Mouse (Mus musculus) bone marrow, adult 2 months (tissue): ENCODE data around the gene Erp27.

Experiments used
- CTCF ChIP-seq: fragments of 200-500 bp; IDR thresholded peaks from 2 replicates; pipeline ENCODE4 v1.5.1; 2011; ENCODE audit warnings: low read length, control low read depth; ENCODE audit not compliant: control insufficient read depth, insufficient read depth
- POLR2A ChIP-seq: fragments of 200-500 bp; IDR thresholded peaks from 2 replicates; pipeline ENCODE4 v1.6.1; 2011; ENCODE audit warnings: low read depth, mild to moderate bottlenecking, control low read depth, low read length, borderline replicate concordance; ENCODE audit not compliant: control insufficient read depth

DNA sequence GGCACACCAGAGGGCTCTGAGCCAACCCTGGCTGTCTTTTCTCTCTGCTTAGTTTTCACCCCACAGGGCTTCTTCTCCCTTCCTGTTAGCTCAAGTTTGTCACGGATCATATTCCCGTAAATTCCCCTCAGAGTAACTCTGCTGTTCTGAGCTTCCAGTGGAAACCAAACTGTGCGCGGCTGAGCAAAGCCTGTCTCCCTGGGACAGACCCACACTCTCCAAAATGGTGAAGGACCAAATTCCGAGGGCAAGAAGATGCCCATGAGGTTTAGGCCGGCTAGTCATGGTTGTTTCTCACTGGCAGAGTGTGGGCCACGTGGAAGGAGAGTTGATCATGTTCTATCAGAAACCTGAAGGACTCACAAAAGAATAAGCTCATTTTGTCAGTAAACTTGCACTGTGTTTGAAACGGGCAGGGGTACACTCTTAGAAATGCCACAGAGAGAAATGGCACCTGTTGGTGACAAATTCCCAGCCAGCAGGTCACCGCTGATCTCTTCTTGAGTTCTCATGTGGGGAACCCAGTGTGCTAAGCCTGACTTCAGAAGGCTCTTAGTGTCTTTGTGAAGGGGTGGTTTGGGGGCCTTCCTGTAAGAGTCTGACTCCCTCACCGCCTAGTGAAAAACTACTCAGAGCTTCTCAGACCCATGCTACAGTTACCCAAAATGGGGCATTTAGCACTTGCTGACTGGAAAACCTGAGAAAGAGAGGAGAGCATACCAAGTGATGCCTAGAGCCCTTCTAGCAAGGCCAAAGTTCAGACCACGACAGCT is 18.4 kb upstream of the Erp27 start:
- TF ChIP-seq CTCF (no peak), POLR2A (no peak)
